Comparison of ENCODE assay signal across 11 mouse cellular contexts in the genomic region with DNA sequence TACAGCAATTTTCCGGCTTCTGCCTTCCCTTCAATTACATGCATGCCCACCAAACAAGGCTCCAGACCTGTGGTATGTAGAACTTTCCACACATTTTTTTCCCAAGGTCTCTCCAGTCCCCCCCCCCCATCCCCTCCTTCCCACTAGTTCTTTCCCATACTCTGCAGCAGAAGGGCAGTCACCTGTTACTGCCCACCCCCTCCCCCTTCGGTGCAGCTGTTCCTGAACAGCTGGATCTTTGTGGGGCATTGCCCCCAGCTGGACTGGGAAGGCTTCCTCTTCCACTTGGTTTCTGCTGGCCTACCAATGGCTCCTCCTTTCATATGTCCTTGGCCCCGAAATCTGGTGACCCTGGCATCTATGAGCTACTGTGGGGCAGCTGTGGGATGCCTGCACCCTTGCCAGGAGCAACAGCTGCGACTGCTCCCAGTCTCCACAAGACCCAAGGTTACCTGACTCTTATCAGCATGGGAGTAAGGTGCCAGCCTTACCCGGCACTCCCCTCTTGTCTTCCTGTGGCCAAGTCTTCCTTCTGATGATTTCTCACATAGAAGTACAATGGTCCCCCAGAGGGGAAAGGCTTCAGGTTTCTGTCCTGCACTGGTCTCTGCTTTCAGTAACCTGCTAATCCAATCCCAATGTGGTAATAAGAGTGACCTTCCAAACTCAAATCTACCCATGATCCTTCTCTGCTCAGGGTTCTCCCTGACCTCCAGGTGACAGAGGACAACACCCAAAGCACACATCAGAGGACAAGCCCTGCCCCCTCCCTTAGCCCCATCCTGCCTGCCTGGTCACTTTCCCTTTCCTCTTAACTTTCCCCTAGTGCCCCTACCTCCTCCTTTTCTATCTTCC. TPM values are rescaled to one million over a fixed set of nuclear protein-coding genes. Genes with fewer than 3 reads are reported as not detected.
DNase-seq lines count a peak whose midpoint lies in the region; ATAC-seq and TF ChIP-seq lines count a peak whose summit lies in the region.
"Had no signal": no experiment of that assay in that cellular context is flagged by ENCODE, and none has a peak within 500 bp of the region (broad histone marks: within the 10 kb centered on the region; RNA-seq: fewer than 3 reads in every experiment).

No protein-coding gene starts in this region.

- H3K27me3 ChIP-seq in limb, embryonic 13.5 days: no peaks in the 10 kb centered on the region
- no peaks in the 10 kb centered on the region for H3K27me3 ChIP-seq in limb, embryonic 10.5 days (ENCODE audit: low read depth, poor library complexity, severe bottlenecking)
- no peaks in the 10 kb centered on the region for H3K27me3 ChIP-seq in liver, embryonic 16.5 days (ENCODE audit: control insufficient read depth, insufficient read depth, low read depth, low read length)
- H3K27me3 ChIP-seq: forebrain, embryonic 13.5 days had no signal

- no peak overlapping the region for H3K4me2 ChIP-seq in limb, embryonic 13.5 days (replicated peaks)
- H3K4me2 ChIP-seq in liver, embryonic 16.5 days (ENCODE audit: low read depth, low read length): no peak overlapping the region
- H3K4me2 ChIP-seq: forebrain, embryonic 13.5 days; midbrain, embryonic 11.5 days had no signal

- no peaks in the 10 kb centered on the region for H3K36me3 ChIP-seq in limb, embryonic 13.5 days
- no peaks in the 10 kb centered on the region for H3K36me3 ChIP-seq in limb, embryonic 10.5 days
- H3K36me3 ChIP-seq in liver, embryonic 16.5 days (ENCODE audit: control insufficient read depth, insufficient read depth): no peaks in the 10 kb centered on the region

- no peak for TF ChIP-seq CTCF in gastrocnemius, adult 2 months (IDR thresholded peaks at IDR 0.05)

- WGBS in limb, embryonic 13.5 days: 55% methylated on average over 5 of the region's 5 CpGs
- WGBS in limb, embryonic 10.5 days: 78% methylated on average over 5 of the region's 5 CpGs
- 55% methylated on average over 5 of the region's 5 CpGs for WGBS in liver, embryonic 16.5 days (ENCODE audit: insufficient replicate concordance)

- peak; percentile 59 for ATAC-seq in limb, embryonic 13.5 days (ENCODE audit: low FRiP score, low read depth)
- peak; percentile 72 for ATAC-seq in liver, embryonic 16.5 days (ENCODE audit: low read depth)
- ATAC-seq: forebrain, embryonic 13.5 days; inflammation-experienced regulatory T-cells, adult 6 months had no signal

- no peak overlapping the region for H3K9ac ChIP-seq in limb, embryonic 13.5 days
- no peak overlapping the region for H3K9ac ChIP-seq in liver, embryonic 16.5 days (ENCODE audit: low read depth, low read length)
- H3K9ac ChIP-seq: forebrain, embryonic 13.5 days had no signal

- no peak overlapping the region for H3K4me3 ChIP-seq in gastrocnemius, adult 2 months
- H3K4me3 ChIP-seq in limb, embryonic 13.5 days: no peak overlapping the region
- H3K4me3 ChIP-seq in limb, embryonic 10.5 days: no peak overlapping the region
- no peak overlapping the region for H3K4me3 ChIP-seq in liver, embryonic 16.5 days (ENCODE audit: low read depth, low read length)
- H3K4me3 ChIP-seq: forebrain, embryonic 13.5 days had no signal

- H3K27ac ChIP-seq in gastrocnemius, adult 2 months: peak overlapping the region; percentile 69
- peak overlapping the region; percentile 28; the same call in 1 of the 2 replicates for H3K27ac ChIP-seq in limb, embryonic 13.5 days
- no peak overlapping the region for H3K27ac ChIP-seq in limb, embryonic 10.5 days
- no peak overlapping the region for H3K27ac ChIP-seq in liver, embryonic 16.5 days (ENCODE audit: low read length)
- H3K27ac ChIP-seq: forebrain, embryonic 13.5 days had no signal

- peak; percentile 59 for DNase-seq in gastrocnemius, adult 2 months
- DNase-seq in gastrocnemius, adult 8-10 months (ENCODE audit: low spot score in 2 of 2): no peak
- DNase-seq in limb, embryonic 10.5 days (ENCODE audit: low spot score): no peak
- peak; percentile 78 for DNase-seq in adrenal gland, postnatal 14 days
- DNase-seq in right cerebral cortex, postnatal 25 days: no peak
- no peak for DNase-seq in MN1 (ENCODE audit: low spot score)

- intact Hi-C loops in gastrocnemius, adult 2 months (cut with DNase I): no loop called here

- no peaks in the 10 kb centered on the region for H3K9me3 ChIP-seq in limb, embryonic 13.5 days
- H3K9me3 ChIP-seq in limb, embryonic 10.5 days (replicated peaks): no peaks in the 10 kb centered on the region
- no peaks in the 10 kb centered on the region for H3K9me3 ChIP-seq in liver, embryonic 16.5 days (replicated peaks; ENCODE audit: control insufficient read depth, low read length)
- H3K9me3 ChIP-seq: forebrain, embryonic 13.5 days had no signal

- peaks cover 19% of the 10 kb centered on the region for H3K4me1 ChIP-seq in limb, embryonic 13.5 days
- peaks cover 18% of the 10 kb centered on the region; the same call in 1 of the 2 replicates for H3K4me1 ChIP-seq in limb, embryonic 10.5 days
- H3K4me1 ChIP-seq in liver, embryonic 16.5 days (ENCODE audit: control insufficient read depth, low read depth, low read length): peaks cover 6% of the 10 kb centered on the region
- H3K4me1 ChIP-seq: forebrain, embryonic 13.5 days had no signal

RNA-seq across cellular contexts. Expression of a gene that starts 10.9 kb away (rescaled TPM):
- total RNA-seq in gastrocnemius, adult 2 months (2021): 100 to 1,000 TPM; 170 to 229 TPM
- 100 to 1,000 TPM; 159 to 203 (median 172) TPM for total RNA-seq in gastrocnemius, adult 8-10 months (2022)
- 56.9 and 63.3 TPM in 2 replicates for polyA plus RNA-seq in limb, embryonic 13.5 days (2015; fragmentation: Nextera tagmentation; extraction: Ambion mirVana)
- polyA plus RNA-seq in limb, embryonic 10.5 days (2016; fragmentation: Nextera tagmentation; extraction: Ambion mirVana): 59.6 and 59.9 TPM in 2 replicates
- 156 and 176 TPM in 2 replicates for total RNA-seq in adrenal gland, postnatal 14 days (2021)
- polyA plus RNA-seq in liver, embryonic 16.5 days (2015; fragmentation: Nextera tagmentation; extraction: Ambion mirVana): 17.0 and 20.4 TPM in 2 replicates

RNA-seq across cellular contexts. Expression of a gene that starts 15.5 kb away (rescaled TPM):
- 10 to 100 TPM in 1 of 2 experiments, 1 to 10 TPM in 1; 9.3 to 11.9 TPM for total RNA-seq in gastrocnemius, adult 2 months (2021)
- 10 to 100 TPM in 3 of 4 experiments, 1 to 10 TPM in 1; 8.0 to 13.5 (median 12.4) TPM for total RNA-seq in gastrocnemius, adult 8-10 months (2022)
- polyA plus RNA-seq in limb, embryonic 13.5 days (2015; fragmentation: Nextera tagmentation; extraction: Ambion mirVana): 53.0 and 54.0 TPM in 2 replicates
- polyA plus RNA-seq in limb, embryonic 10.5 days (2016; fragmentation: Nextera tagmentation; extraction: Ambion mirVana): 32.9 and 35.8 TPM in 2 replicates
- 16.9 and 21.2 TPM in 2 replicates for total RNA-seq in adrenal gland, postnatal 14 days (2021)
- 7.4 and 7.6 TPM in 2 replicates for polyA plus RNA-seq in liver, embryonic 16.5 days (2015; fragmentation: Nextera tagmentation; extraction: Ambion mirVana)

RNA-seq across cellular contexts. Expression of a gene that starts 21.9 kb away (rescaled TPM):
- 1 to 10 TPM; 1.0 to 1.4 TPM for total RNA-seq in gastrocnemius, adult 2 months (2021)
- total RNA-seq in gastrocnemius, adult 8-10 months (2022): 1 to 10 TPM in 1 of 4 experiments, under 1 TPM in 3; 0.32 to 1.3 (median 0.54) TPM
- polyA plus RNA-seq in limb, embryonic 13.5 days (2015; fragmentation: Nextera tagmentation; extraction: Ambion mirVana): 13.5 and 13.7 TPM in 2 replicates
- polyA plus RNA-seq in limb, embryonic 10.5 days (2016; fragmentation: Nextera tagmentation; extraction: Ambion mirVana): 23.1 and 24.8 TPM in 2 replicates
- total RNA-seq in adrenal gland, postnatal 14 days (2021): 6.8 and 13.2 TPM in 2 replicates
- 14.4 and 15.0 TPM in 2 replicates for polyA plus RNA-seq in liver, embryonic 16.5 days (2015; fragmentation: Nextera tagmentation; extraction: Ambion mirVana)

RNA-seq across cellular contexts. Expression of a gene that starts 31.2 kb away (rescaled TPM):
- 100 to 1,000 TPM in 1 of 2 experiments, 10 to 100 TPM in 1; 95.0 to 122 TPM for total RNA-seq in gastrocnemius, adult 2 months (2021)
- 100 to 1,000 TPM in 2 of 4 experiments, 10 to 100 TPM in 2; 87.6 to 104 (median 99.6) TPM for total RNA-seq in gastrocnemius, adult 8-10 months (2022)
- polyA plus RNA-seq in limb, embryonic 13.5 days (2015; fragmentation: Nextera tagmentation; extraction: Ambion mirVana): 426 and 428 TPM in 2 replicates
- 246 and 250 TPM in 2 replicates for polyA plus RNA-seq in limb, embryonic 10.5 days (2016; fragmentation: Nextera tagmentation; extraction: Ambion mirVana)
- total RNA-seq in adrenal gland, postnatal 14 days (2021): 359 and 362 TPM in 2 replicates
- 190 and 213 TPM in 2 replicates for polyA plus RNA-seq in liver, embryonic 16.5 days (2015; fragmentation: Nextera tagmentation; extraction: Ambion mirVana)

RNA-seq across cellular contexts. Expression of a gene that starts 31.3 kb away (rescaled TPM):
- 10 to 100 TPM; 27.0 to 35.1 TPM for total RNA-seq in gastrocnemius, adult 2 months (2021)
- 10 to 100 TPM; 30.8 to 37.3 (median 34.3) TPM for total RNA-seq in gastrocnemius, adult 8-10 months (2022)
- 30.3 and 35.8 TPM in 2 replicates for polyA plus RNA-seq in limb, embryonic 13.5 days (2015; fragmentation: Nextera tagmentation; extraction: Ambion mirVana)
- 9.2 and 11.5 TPM in 2 replicates for polyA plus RNA-seq in limb, embryonic 10.5 days (2016; fragmentation: Nextera tagmentation; extraction: Ambion mirVana)
- 30.4 and 34.1 TPM in 2 replicates for total RNA-seq in adrenal gland, postnatal 14 days (2021)
- polyA plus RNA-seq in liver, embryonic 16.5 days (2015; fragmentation: Nextera tagmentation; extraction: Ambion mirVana): 14.9 and 15.2 TPM in 2 replicates

Comparison
In these comparisons a context has a peak if more than half of its experiments do, and no peak if none do; other contexts are left out.
1. DNase-seq: peak in gastrocnemius, adult 2 months (single experiment) and adrenal gland, postnatal 14 days (single experiment); none in gastrocnemius, adult 8-10 months (0 of 2), limb, embryonic 10.5 days (single experiment), right cerebral cortex, postnatal 25 days (single experiment) and MN1 (single experiment).
2. H3K27ac ChIP-seq: peak in gastrocnemius, adult 2 months (single experiment) and limb, embryonic 13.5 days (single experiment); none in limb, embryonic 10.5 days (single experiment) and liver, embryonic 16.5 days (single experiment).